Mouse (Mus musculus) lung, adult 2 months (tissue): ENCODE measurements around the gene Rps18. TPM values are rescaled to one million over a fixed set of nuclear protein-coding genes. Genes with fewer than 3 reads are reported as not detected.

ENCODE experiments used
- DNase-seq: peaks from one replicate; pipeline ENCODE4 v3.0.0; 2022
- H3K4me1 ChIP-seq: fragments of 200-500 bp; 2 replicates; pipeline ENCODE4 v1.6.1; 2011; ENCODE audit warnings: low read length; ENCODE audit not compliant: control insufficient read depth, insufficient read depth
- H3K4me3 ChIP-seq: fragments of 200-500 bp; replicated peaks from 2 replicates; pipeline ENCODE3; 2011; ENCODE audit warnings: low read depth, mild to moderate bottlenecking, control low read depth, low read length; ENCODE audit errors: extremely low read depth
- CTCF ChIP-seq: fragments of 200-500 bp; IDR thresholded peaks from 2 replicates; pipeline ENCODE4 v1.5.1; 2011; ENCODE audit warnings: mild to moderate bottlenecking, low read length, control low read depth; ENCODE audit not compliant: insufficient read depth
- POLR2A ChIP-seq: fragments of 200-500 bp; IDR thresholded peaks from 2 replicates; pipeline ENCODE4 v1.6.1; 2011; ENCODE audit warnings: low read depth, mild to moderate bottlenecking, control low read depth, low read length, borderline replicate concordance; ENCODE audit errors: extremely low read depth
- WGBS: fragments of 180-500 bp; shearing (Covaris S2); methylation state at CpG from one replicate; pipeline ENCODE4 v1.1.7; 2018; 5-methylcytosine and 5-hydroxymethylcytosine counted together
- polyA plus RNA-seq: library from polyadenylated mRNA; depleted of rRNA; stranded (reverse); fragments of >200 nt; gene quantifications from 2 replicates; pipeline ENCODE4 v1.2.3, GENCODE M21; 2012

Rps18 gene
- polyA plus RNA-seq, 1 experiment = 331 TPM

- DNase-seq = no peak
- WGBS = 76% methylated on average over 4 of the region's 4 CpGs
- Histone ChIP-seq H3K4me3 (no peak overlapping the region), H3K4me1 (no peaks in the 10 kb centered on the region)
- TF ChIP-seq POLR2A (no peak), CTCF (no peak)
These were observed 13.6 kb upstream of the Rps18 start for GRCm38 (mm10) chr17:33969394-33969793.

GRCm38 (mm10) chr17:33968927-33969326 lies 13.1 kb upstream of the Rps18 start:
- DNase-seq = no peak
- TF ChIP-seq CTCF = no peak
- TF ChIP-seq POLR2A = no peak
- Histone ChIP-seq H3K4me3 (no peak overlapping the region), H3K4me1 (no peaks in the 10 kb centered on the region)
- 28% methylated on average over 5 of the region's 5 CpGs for WGBS

- TF ChIP-seq CTCF = peak; percentile 95
- TF ChIP-seq POLR2A = peak; percentile 23; the same call in 1 of the 2 replicates
- 2% methylated on average over 9 of the region's 9 CpGs for WGBS
- H3K4me3 ChIP-seq = no peak overlapping the region
- DNase-seq = peak; percentile 80
- H3K4me1 ChIP-seq = no peaks in the 10 kb centered on the region
These were observed 12.7 kb upstream of the Rps18 start for GRCm38 (mm10) chr17:33968489-33968888.

- DNase-seq = no peak
- Histone ChIP-seq H3K4me1 (no peaks in the 10 kb centered on the region), H3K4me3 (no peak overlapping the region)
- TF ChIP-seq CTCF = no peak
- no peak for TF ChIP-seq POLR2A
- 82% methylated on average over 16 of the region's 16 CpGs for WGBS
These were observed 10.2 kb upstream of the Rps18 start for GRCm38 (mm10) chr17:33965846-33966550.

- no peak for DNase-seq
- Histone ChIP-seq H3K4me3 (no peak overlapping the region), H3K4me1 (no peaks in the 10 kb centered on the region)
- no peak for TF ChIP-seq CTCF
- TF ChIP-seq POLR2A = no peak
- 89% methylated on average over 17 of the region's 17 CpGs for WGBS
These were observed 9.5 kb upstream of the Rps18 start for GRCm38 (mm10) chr17:33965082-33965845.

- WGBS = 91% methylated on average over 7 of the region's 7 CpGs
- DNase-seq = no peak
- H3K4me1 ChIP-seq = no peaks in the 10 kb centered on the region
- TF ChIP-seq CTCF (no peak), POLR2A (no peak)
- H3K4me3 ChIP-seq = no peak overlapping the region
These were observed 7.1 kb upstream of the Rps18 start for GRCm38 (mm10) chr17:33962876-33963275.

- TF ChIP-seq POLR2A = no peak
- no peak for TF ChIP-seq CTCF
These were observed 4.1 kb upstream of the Rps18 start for GRCm38 (mm10) chr17:33959948-33960347.

GRCm38 (mm10) chr17:33959135-33959534 lies 3.3 kb upstream of the Rps18 start:
- H3K4me3 ChIP-seq = no peak overlapping the region
- 95% methylated on average over 13 of the region's 13 CpGs for WGBS
- no peak for DNase-seq
- H3K4me1 ChIP-seq = peaks cover 8% of the 10 kb centered on the region
- TF ChIP-seq POLR2A = no peak
- TF ChIP-seq CTCF = no peak

More at GRCm38 (mm10) chr17:33959948-33960347, 4.1 kb upstream of the Rps18 start:
- DNase-seq = no peak
- 92% methylated on average over 15 of the region's 15 CpGs for WGBS
- no peak overlapping the region for H3K4me3 ChIP-seq
- peaks cover 3% of the 10 kb centered on the region for H3K4me1 ChIP-seq

- TF ChIP-seq POLR2A (no peak), CTCF (no peak)
- 95% methylated on average over 11 of the region's 11 CpGs for WGBS
- DNase-seq = no peak
- peaks cover 8% of the 10 kb centered on the region for H3K4me1 ChIP-seq
- no peak overlapping the region for H3K4me3 ChIP-seq
These were observed 2.6 kb upstream of the Rps18 start for GRCm38 (mm10) chr17:33958451-33958850.
